Mouse (Mus musculus) limb, embryonic 14.5 days (tissue): Measurements from ENCODE around the gene Zfp318. TPM values are rescaled to one million over a fixed set of nuclear protein-coding genes. Genes with fewer than 3 reads are reported as not detected.
A peak's percentile ranks its signal among the peaks of the same experiment; 100 is the strongest.

Experiments used
- ATAC-seq: fragments of 200-750 bp; cut with Nextera tagmentation; 2 replicates; pipeline ENCODE4 v1.8.0; 2017; ENCODE audit warnings: low read depth, moderate number of reproducible peaks, moderate TSS enrichment; ENCODE audit not compliant: low FRiP score
- DNase-seq: peaks from one replicate; pipeline ENCODE4 v3.0.0-alpha.2; 2015; ENCODE audit warnings: low spot score
- H3K27ac ChIP-seq: fragments of 300-500 bp; sonication (generic); replicated peaks from 2 replicates; pipeline ENCODE4 v1.5.1; 2014; ENCODE audit warnings: low read depth, mild to moderate bottlenecking, low read length, moderate library complexity, mixed read lengths
- H3K27me3 ChIP-seq: fragments of 300-500 bp; sonication (generic); 2 replicates; pipeline ENCODE4 v1.6.1; 2014; ENCODE audit warnings: low read length, mixed read lengths; ENCODE audit not compliant: control insufficient read depth, insufficient read depth
- H3K36me3 ChIP-seq: fragments of 300-500 bp; sonication (generic); 2 replicates; pipeline ENCODE4 v1.6.1; 2014; ENCODE audit warnings: mild to moderate bottlenecking, low read length, moderate library complexity, mixed read lengths; ENCODE audit not compliant: control insufficient read depth, insufficient read depth
- H3K4me1 ChIP-seq: fragments of 300-500 bp; sonication (generic); 2 replicates; pipeline ENCODE4 v1.6.1; 2014; ENCODE audit warnings: antibody characterized with exemption, low read length, mixed read lengths; ENCODE audit not compliant: control insufficient read depth, insufficient read depth
- H3K4me2 ChIP-seq: fragments of 300-500 bp; sonication (generic); replicated peaks from 2 replicates; pipeline ENCODE4 v1.6.1; 2014; ENCODE audit warnings: low read depth, mild to moderate bottlenecking, low read length, moderate library complexity; ENCODE audit not compliant: severe bottlenecking
- H3K4me3 ChIP-seq: fragments of 300-500 bp; sonication (generic); replicated peaks from 2 replicates; pipeline ENCODE4 v1.5.1; 2014; ENCODE audit warnings: low read length
- H3K9ac ChIP-seq: fragments of 300-500 bp; sonication (generic); 2 replicates; pipeline ENCODE4 v1.6.1; 2014; ENCODE audit warnings: mild to moderate bottlenecking, low read depth, low read length, moderate library complexity; ENCODE audit not compliant: severe bottlenecking
- H3K9me3 ChIP-seq: fragments of 300-500 bp; sonication (generic); 2 replicates; pipeline ENCODE4 v1.6.1; 2016; ENCODE audit warnings: low read length; ENCODE audit not compliant: control insufficient read depth
- POLR2A ChIP-seq: fragments of 200-500 bp; IDR thresholded peaks from 2 replicates; pipeline ENCODE4 v1.8.0; 2012; ENCODE audit warnings: inconsistent platforms, mild to moderate bottlenecking, moderate library complexity, borderline replicate concordance; ENCODE audit not compliant: insufficient read depth, insufficient read length; ENCODE audit errors: extremely low read depth
- WGBS: fragments of 180-500 bp; shearing (Covaris S2); extraction: QIAGEN DNeasy Blood & Tissue Kit; methylation state at CpG from one replicate; pipeline ENCODE4 v1.1.7; 2014; 5-methylcytosine and 5-hydroxymethylcytosine counted together
- polyA plus RNA-seq, 2 experiments: library from polyadenylated mRNA; depleted of rRNA in 1 of 2; stranded (reverse) in 1 of 2; unstranded in 1 of 2; fragments of >200 nt; fragmentation: Nextera tagmentation in 1 of 2; extraction: Ambion mirVana in 1 of 2; gene quantifications; 2 replicates each; pipeline versions ENCODE4 v1.2.1 to v1.2.3; 2012 to 2014

Gene Zfp318
- polyA plus RNA-seq, 2 experiments, result 18.4 to 23.0 TPM

- H3K4me2 ChIP-seq, result no peak overlapping the region
- H3K9ac ChIP-seq, result no peak overlapping the region
- no peak overlapping the region for H3K27ac ChIP-seq
Measured at GRCm38 (mm10) chr17:46457791-46458190, 74.3 kb downstream of the Zfp318 start.

GRCm38 (mm10) chr17:46458439-46458838 is 74.9 kb downstream of the Zfp318 start:
- no peak for DNase-seq
- Histone ChIP-seq H3K4me1 (peaks cover 12% of the 10 kb centered on the region), H3K27ac (no peak overlapping the region), H3K9me3 (no peaks in the 10 kb centered on the region), H3K27me3 (peaks cover 71% of the 10 kb centered on the region), H3K9ac (no peak overlapping the region), H3K4me3 (no peak overlapping the region), H3K4me2 (no peak overlapping the region), H3K36me3 (no peaks in the 10 kb centered on the region)
- no peak for TF ChIP-seq POLR2A
- no peak for ATAC-seq
- WGBS, result 38% methylated on average over 3 of the region's 3 CpGs

More at GRCm38 (mm10) chr17:46457791-46458190, 74.3 kb downstream of the Zfp318 start:
- no peaks in the 10 kb centered on the region for H3K9me3 ChIP-seq
- peaks cover 12% of the 10 kb centered on the region for H3K4me1 ChIP-seq
- H3K36me3 ChIP-seq, result no peaks in the 10 kb centered on the region
- no peak overlapping the region for H3K4me3 ChIP-seq
- peaks cover 74% of the 10 kb centered on the region for H3K27me3 ChIP-seq
- WGBS, result 14% methylated on average over 10 of the region's 10 CpGs
- no peak for TF ChIP-seq POLR2A
- DNase-seq, result peak; percentile 32
- ATAC-seq, result no peak

GRCm38 (mm10) chr17:46460673-46461072 is 77.1 kb downstream of the Zfp318 start:
- Histone ChIP-seq H3K4me1 (peaks cover 4% of the 10 kb centered on the region; the same call in 1 of the 2 replicates), H3K27me3 (peaks cover 58% of the 10 kb centered on the region), H3K9ac (peak overlapping the region; percentile 36; the same call in 1 of the 2 replicates), H3K4me3 (peak overlapping the region; percentile 31), H3K4me2 (peak overlapping the region; percentile 54), H3K9me3 (no peaks in the 10 kb centered on the region), H3K36me3 (no peaks in the 10 kb centered on the region), H3K27ac (no peak overlapping the region)
- no peak for DNase-seq
- ATAC-seq, result no peak
- TF ChIP-seq POLR2A, result no peak
- under 1% methylated on average over 30 of the region's 32 CpGs for WGBS

- DNase-seq (no peak), ATAC-seq (no peak)
- Histone ChIP-seq H3K9ac (peak overlapping the region; percentile 36; the same call in 1 of the 2 replicates), H3K4me1 (peaks cover 4% of the 10 kb centered on the region; the same call in 1 of the 2 replicates), H3K4me3 (peak overlapping the region; percentile 31), H3K9me3 (no peaks in the 10 kb centered on the region), H3K27ac (no peak overlapping the region), H3K27me3 (peaks cover 51% of the 10 kb centered on the region), H3K4me2 (peak overlapping the region; percentile 54), H3K36me3 (no peaks in the 10 kb centered on the region)
- 9% methylated on average over 8 of the region's 8 CpGs for WGBS
- TF ChIP-seq POLR2A, result no peak
Measured at GRCm38 (mm10) chr17:46461347-46461746, 77.8 kb downstream of the Zfp318 start.

GRCm38 (mm10) chr17:46462226-46462625 is 78.7 kb downstream of the Zfp318 start:
- H3K27me3 ChIP-seq, result peaks cover 45% of the 10 kb centered on the region

More at GRCm38 (mm10) chr17:46462226-46462625, 78.7 kb downstream of the Zfp318 start:
- Histone ChIP-seq H3K4me2 (no peak overlapping the region), H3K4me1 (peaks cover 4% of the 10 kb centered on the region; the same call in 1 of the 2 replicates), H3K9ac (no peak overlapping the region), H3K9me3 (no peaks in the 10 kb centered on the region), H3K27ac (no peak overlapping the region), H3K36me3 (no peaks in the 10 kb centered on the region), H3K4me3 (no peak overlapping the region)
- 83% methylated on average over 5 of the region's 5 CpGs for WGBS
- ATAC-seq, result no peak
- DNase-seq, result no peak
- no peak for TF ChIP-seq POLR2A
